Mouse (Mus musculus) kidney, adult 2 months (tissue): ENCODE measurements around the gene Hemk1.

ENCODE experiments used
- CTCF ChIP-seq: fragments of 200-500 bp; conservative IDR thresholded peaks from 2 replicates; pipeline ENCODE4 v1.5.1; 2011; ENCODE audit warnings: low read depth, mild to moderate bottlenecking, control low read depth, low read length, moderate library complexity, mixed read lengths; ENCODE audit not compliant: insufficient read depth, insufficient read length
- POLR2A ChIP-seq: fragments of 200-500 bp; IDR thresholded peaks from one replicate; pipeline ENCODE4 v1.6.1; 2011; ENCODE audit warnings: low read depth, low read length, control low read depth

DNA sequence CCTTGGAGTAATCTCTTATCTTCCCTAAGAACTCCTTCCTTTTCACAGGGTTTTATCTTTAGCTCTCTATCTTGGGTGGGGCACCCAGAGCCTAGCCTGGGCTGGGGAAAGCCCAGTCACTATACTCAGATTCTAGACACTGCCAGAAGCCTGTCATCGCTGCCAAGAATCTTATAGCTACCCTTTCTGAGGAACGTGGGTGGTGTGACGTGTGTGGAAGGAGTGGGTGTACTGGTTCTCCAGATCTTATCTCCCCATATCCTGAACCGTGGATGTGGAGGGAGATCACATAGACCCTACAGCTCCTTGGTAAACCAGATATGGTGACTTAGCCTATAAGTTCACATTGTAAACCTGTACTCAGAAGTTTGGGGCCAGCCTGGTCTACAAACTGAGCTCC lies 42.5 kb downstream of the Hemk1 start:
- TF ChIP-seq CTCF (no peak), POLR2A (no peak)
